Mouse (Mus musculus): ENCODE data around the gene Ap2s1. TPM values are rescaled to one million over a fixed set of nuclear protein-coding genes. Genes with fewer than 3 reads are reported as not detected.

Ap2s1 gene
- polyA plus RNA-seq, 1 experiment from 2014 or later, result 284 TPM

DNA sequence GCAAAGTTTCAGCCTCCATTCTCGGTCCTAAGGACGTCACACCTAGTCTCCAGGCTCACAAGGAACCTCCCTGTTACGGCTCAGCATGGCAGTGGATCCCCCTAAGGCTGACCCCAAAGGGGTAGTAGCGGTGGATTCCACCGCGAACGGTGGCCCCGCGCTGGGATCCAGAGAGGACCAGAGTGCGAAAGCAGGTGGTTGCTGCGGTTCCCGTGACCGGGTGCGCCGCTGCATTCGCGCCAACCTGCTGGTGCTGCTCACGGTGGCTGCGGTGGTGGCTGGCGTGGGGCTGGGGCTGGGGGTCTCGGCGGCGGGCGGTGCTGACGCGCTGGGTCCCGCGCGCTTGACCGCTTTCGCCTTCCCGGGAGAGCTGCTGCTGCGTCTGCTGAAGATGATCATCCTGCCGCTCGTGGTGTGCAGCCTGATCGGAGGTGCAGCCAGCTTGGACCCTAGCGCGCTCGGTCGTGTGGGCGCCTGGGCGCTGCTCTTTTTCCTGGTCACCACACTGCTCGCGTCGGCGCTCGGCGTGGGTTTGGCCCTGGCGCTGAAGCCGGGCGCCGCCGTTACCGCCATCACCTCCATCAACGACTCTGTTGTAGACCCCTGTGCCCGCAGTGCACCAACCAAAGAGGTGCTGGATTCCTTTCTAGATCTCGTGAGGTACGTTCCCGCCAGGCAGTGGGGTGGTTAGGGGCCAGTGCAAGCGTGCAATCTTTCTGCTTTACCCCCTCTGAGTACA lies 43.8 kb downstream of the Ap2s1 start:
- Histone ChIP-seq H3K4me2 (ENCODE audit: low read depth) (peak overlapping the region; percentile 65), H3K9ac (ENCODE audit: low read length) (peak overlapping the region; percentile 32), H3K9me3 (ENCODE audit: control insufficient read depth, low read length) (no peaks in the 10 kb centered on the region), H3K36me3 (ENCODE audit: control insufficient read depth, insufficient read depth, low read length) (no peaks in the 10 kb centered on the region), H3K27ac (ENCODE audit: low read depth, low read length) (no peak overlapping the region), H3K27me3 (ENCODE audit: control insufficient read depth, insufficient read depth, low read length) (no peaks in the 10 kb centered on the region), H3K4me1 (ENCODE audit: control insufficient read depth, insufficient read depth, low read length) (peaks cover 17% of the 10 kb centered on the region; the same call in 1 of the 2 replicates), H3K4me3 (ENCODE audit: low read depth, low read length) (peak overlapping the region; percentile 47)
- DNase-seq (ENCODE audit: low spot score), result peak; percentile 62
- WGBS, result under 1% methylated on average over 60 of the region's 60 CpGs
- ATAC-seq (ENCODE audit: insufficient read depth, low FRiP score, low TSS enrichment), result peak; percentile 8

DNA sequence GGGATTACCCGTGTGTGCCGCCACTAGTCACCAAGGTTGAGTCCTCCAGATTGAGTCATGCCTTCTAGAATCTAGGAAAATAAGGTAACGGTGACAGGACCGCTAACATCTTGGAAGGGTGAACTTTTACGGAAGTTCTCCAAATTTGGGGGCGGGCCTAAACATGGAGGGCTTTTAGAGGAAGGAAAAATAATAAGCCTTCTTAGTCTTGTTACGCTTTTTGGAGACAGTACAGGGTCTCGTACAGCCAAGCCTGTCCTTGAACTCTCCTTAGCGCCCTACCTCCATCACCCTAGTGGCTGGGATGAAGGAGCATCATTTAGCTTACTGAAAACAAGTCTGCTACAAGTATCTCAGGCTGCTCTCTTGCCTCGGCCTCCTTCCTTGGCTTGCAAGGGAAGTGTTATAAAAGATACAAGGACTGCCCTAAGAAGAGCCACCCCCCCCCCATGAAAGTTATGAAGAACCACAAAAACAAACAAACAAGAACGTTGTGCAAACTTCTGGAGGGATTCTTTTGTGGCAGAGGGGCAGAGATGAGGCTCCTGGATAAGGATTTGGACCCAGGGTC lies 44.4 kb downstream of the Ap2s1 start:
- no peak for ATAC-seq (ENCODE audit: insufficient read depth, low FRiP score, low TSS enrichment)

DNA sequence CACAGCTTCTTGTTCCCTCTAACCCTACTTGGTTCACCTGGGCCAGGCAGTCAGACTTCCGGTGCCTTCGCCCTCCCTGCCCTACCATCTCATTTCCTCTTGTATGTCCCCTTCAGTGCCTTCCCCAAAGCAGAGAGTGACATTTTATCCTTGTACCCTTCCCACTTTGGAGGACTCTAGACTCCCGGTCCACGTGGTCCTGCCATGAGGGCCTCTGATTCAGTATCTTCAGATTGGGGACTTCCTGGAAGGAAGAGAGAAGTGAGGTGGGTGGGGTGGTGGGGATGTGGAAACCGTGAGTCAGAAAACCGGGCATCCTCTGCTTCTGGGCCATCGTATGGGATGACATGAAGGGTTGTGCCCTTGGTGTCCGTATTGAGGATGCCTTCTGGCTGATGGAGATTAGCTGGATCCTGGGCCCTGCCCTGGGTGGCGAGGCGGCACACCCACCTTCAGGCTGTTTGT lies 45.0 kb downstream of the Ap2s1 start:
- Histone ChIP-seq H3K4me2 (ENCODE audit: low read depth) (peak overlapping the region; percentile 65), H3K9me3 (ENCODE audit: control insufficient read depth, low read length) (no peaks in the 10 kb centered on the region), H3K4me3 (ENCODE audit: low read depth, low read length) (peak overlapping the region; percentile 47), H3K4me1 (ENCODE audit: control insufficient read depth, insufficient read depth, low read length) (peaks cover 17% of the 10 kb centered on the region; the same call in 1 of the 2 replicates), H3K36me3 (ENCODE audit: control insufficient read depth, insufficient read depth, low read length) (no peaks in the 10 kb centered on the region), H3K27ac (ENCODE audit: low read depth, low read length) (no peak overlapping the region), H3K27me3 (ENCODE audit: control insufficient read depth, insufficient read depth, low read length) (no peaks in the 10 kb centered on the region), H3K9ac (ENCODE audit: low read length) (0 out of 2 replicates have a peak overlapping the region, but pooled peaks have one; percentile 9)
- WGBS, result 24% methylated on average over 10 of the region's 10 CpGs
- ATAC-seq (ENCODE audit: insufficient read depth, low FRiP score, low TSS enrichment) (no peak), DNase-seq (ENCODE audit: low spot score) (no peak)

More for the DNA sequence above, 44.4 kb downstream of the Ap2s1 start:
- Histone ChIP-seq H3K4me2 (ENCODE audit: low read depth) (peak overlapping the region; percentile 65), H3K27me3 (ENCODE audit: control insufficient read depth, insufficient read depth, low read length) (no peaks in the 10 kb centered on the region), H3K9me3 (ENCODE audit: control insufficient read depth, low read length) (no peaks in the 10 kb centered on the region), H3K36me3 (ENCODE audit: control insufficient read depth, insufficient read depth, low read length) (no peaks in the 10 kb centered on the region), H3K4me1 (ENCODE audit: control insufficient read depth, insufficient read depth, low read length) (peaks cover 17% of the 10 kb centered on the region; the same call in 1 of the 2 replicates), H3K4me3 (ENCODE audit: low read depth, low read length) (peak overlapping the region; percentile 47), H3K9ac (ENCODE audit: low read length) (peak overlapping the region; percentile 32), H3K27ac (ENCODE audit: low read depth, low read length) (no peak overlapping the region)
- WGBS, result 3% methylated on average over 11 of the region's 11 CpGs
- DNase-seq (ENCODE audit: low spot score), result no peak

DNA sequence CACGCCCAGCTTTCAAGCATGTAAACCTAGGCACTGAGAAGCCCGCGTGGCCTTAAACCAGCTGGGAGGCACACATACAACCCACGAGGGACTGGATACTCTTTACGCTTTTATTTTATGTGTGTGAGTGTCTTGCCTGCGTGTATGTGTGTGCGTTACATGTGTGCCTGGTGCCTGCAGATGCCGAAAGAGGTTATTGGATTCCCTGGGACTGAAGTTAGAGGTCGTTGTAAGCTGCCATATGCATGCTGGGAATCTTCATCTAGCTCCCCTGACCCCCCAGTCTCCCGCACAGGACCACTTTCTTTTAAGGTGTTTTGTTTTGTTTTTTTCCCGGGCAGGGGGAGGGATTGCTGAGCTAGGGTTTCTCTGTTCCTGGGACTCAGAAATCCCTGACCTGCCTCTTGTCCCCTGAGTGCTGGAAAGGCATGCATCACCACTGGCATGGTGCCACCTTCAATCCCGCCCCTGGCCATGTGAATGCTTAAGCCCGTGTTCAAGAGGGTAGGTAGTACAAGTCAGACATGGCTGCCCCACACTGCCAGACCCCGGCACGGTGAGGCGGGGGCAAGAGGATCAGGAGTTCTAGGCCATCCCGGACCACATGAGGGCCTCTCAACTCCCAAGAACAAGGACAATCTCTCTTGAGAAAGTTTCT lies 45.7 kb downstream of the Ap2s1 start:
- WGBS, result 44% methylated on average over 17 of the region's 17 CpGs
- H3K9ac ChIP-seq (ENCODE audit: low read length), result 0 out of 2 replicates have a peak overlapping the region, but pooled peaks have one; percentile 11
- DNase-seq (ENCODE audit: low spot score) (no peak), ATAC-seq (ENCODE audit: insufficient read depth, low FRiP score, low TSS enrichment) (no peak)
- no peak overlapping the region for H3K27ac ChIP-seq (ENCODE audit: low read depth, low read length)
- H3K4me1 ChIP-seq (ENCODE audit: control insufficient read depth, insufficient read depth, low read length), result peaks cover 17% of the 10 kb centered on the region; the same call in 1 of the 2 replicates
- peak overlapping the region; percentile 47; the same call in 1 of the 2 replicates for H3K4me3 ChIP-seq (ENCODE audit: low read depth, low read length)
- H3K27me3 ChIP-seq (ENCODE audit: control insufficient read depth, insufficient read depth, low read length), result no peaks in the 10 kb centered on the region
- peak overlapping the region; percentile 65 for H3K4me2 ChIP-seq (ENCODE audit: low read depth)
- no peaks in the 10 kb centered on the region for H3K9me3 ChIP-seq (ENCODE audit: control insufficient read depth, low read length)
- no peaks in the 10 kb centered on the region for H3K36me3 ChIP-seq (ENCODE audit: control insufficient read depth, insufficient read depth, low read length)

DNA sequence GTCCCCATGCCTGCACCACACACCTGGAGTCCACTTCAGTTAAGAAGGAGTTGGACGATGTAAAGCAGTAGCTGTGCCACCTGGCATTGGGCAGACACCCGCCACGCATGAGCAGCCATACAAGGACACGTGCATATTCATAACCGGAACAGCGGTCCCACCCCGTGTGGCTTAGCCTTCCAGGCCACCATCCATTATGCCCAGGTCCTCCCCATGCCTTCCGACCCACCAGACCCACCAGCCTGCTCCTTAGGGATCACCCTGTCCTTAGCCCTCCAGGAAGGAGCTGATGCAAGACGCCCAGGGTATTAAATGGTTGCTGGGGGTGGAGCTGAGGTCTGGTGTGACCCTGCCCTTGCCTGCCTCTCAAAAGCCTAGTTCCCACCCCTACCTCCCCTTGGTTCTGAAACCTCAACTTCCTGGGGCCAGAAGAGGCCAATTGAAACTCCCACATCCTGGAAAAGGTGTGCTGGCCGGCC lies 46.3 kb downstream of the Ap2s1 start:
- Histone ChIP-seq H3K4me2 (ENCODE audit: low read depth) (peak overlapping the region; percentile 65), H3K9ac (ENCODE audit: low read length) (peak overlapping the region; percentile 4; the same call in 1 of the 2 replicates), H3K27me3 (ENCODE audit: control insufficient read depth, insufficient read depth, low read length) (no peaks in the 10 kb centered on the region), H3K4me3 (ENCODE audit: low read depth, low read length) (no peak overlapping the region), H3K4me1 (ENCODE audit: control insufficient read depth, insufficient read depth, low read length) (peaks cover 17% of the 10 kb centered on the region; the same call in 1 of the 2 replicates), H3K9me3 (ENCODE audit: control insufficient read depth, low read length) (no peaks in the 10 kb centered on the region), H3K36me3 (ENCODE audit: control insufficient read depth, insufficient read depth, low read length) (no peaks in the 10 kb centered on the region), H3K27ac (ENCODE audit: low read depth, low read length) (no peak overlapping the region)
- 73% methylated on average over 10 of the region's 10 CpGs for WGBS
- no peak for DNase-seq (ENCODE audit: low spot score)
- no peak for ATAC-seq (ENCODE audit: insufficient read depth, low FRiP score, low TSS enrichment)

DNA sequence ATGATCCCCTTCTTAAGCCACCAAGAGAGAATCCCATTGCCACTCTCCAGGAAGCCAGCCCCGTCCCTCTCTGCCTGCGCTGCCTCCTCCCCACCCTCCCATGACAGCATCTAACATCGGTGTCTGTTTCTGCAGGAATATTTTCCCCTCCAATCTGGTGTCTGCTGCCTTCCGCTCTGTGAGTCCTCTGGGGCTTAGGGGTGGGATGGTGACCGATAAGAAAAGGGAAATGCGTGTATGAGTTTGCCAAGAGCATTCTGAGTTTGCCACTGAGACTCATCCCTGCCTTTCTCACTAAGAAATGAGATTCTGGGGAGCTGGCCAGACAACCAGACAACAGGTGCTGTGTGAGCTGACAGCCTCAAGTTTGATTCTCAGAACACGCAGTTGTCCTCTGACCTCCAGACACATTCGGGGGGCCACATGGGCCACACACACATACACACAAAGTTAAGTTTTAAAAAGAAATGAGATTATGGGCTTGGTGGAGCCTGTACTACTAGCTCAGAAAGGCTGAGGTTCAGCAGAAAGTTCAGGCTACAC lies 47.4 kb downstream of the Ap2s1 start:
- no peaks in the 10 kb centered on the region for H3K27me3 ChIP-seq (ENCODE audit: control insufficient read depth, insufficient read depth, low read length)
- H3K9ac ChIP-seq (ENCODE audit: low read length), result no peak overlapping the region
- no peak overlapping the region for H3K4me3 ChIP-seq (ENCODE audit: low read depth, low read length)
- 81% methylated on average over 8 of the region's 8 CpGs for WGBS
- peaks cover 17% of the 10 kb centered on the region; the same call in 1 of the 2 replicates for H3K4me1 ChIP-seq (ENCODE audit: control insufficient read depth, insufficient read depth, low read length)
- ATAC-seq (ENCODE audit: insufficient read depth, low FRiP score, low TSS enrichment) (no peak), DNase-seq (ENCODE audit: low spot score) (no peak)
- no peak overlapping the region for H3K4me2 ChIP-seq (ENCODE audit: low read depth)
- no peak overlapping the region for H3K27ac ChIP-seq (ENCODE audit: low read depth, low read length)
- H3K36me3 ChIP-seq (ENCODE audit: control insufficient read depth, insufficient read depth, low read length), result no peaks in the 10 kb centered on the region
- H3K9me3 ChIP-seq (ENCODE audit: control insufficient read depth, low read length), result no peaks in the 10 kb centered on the region

DNA sequence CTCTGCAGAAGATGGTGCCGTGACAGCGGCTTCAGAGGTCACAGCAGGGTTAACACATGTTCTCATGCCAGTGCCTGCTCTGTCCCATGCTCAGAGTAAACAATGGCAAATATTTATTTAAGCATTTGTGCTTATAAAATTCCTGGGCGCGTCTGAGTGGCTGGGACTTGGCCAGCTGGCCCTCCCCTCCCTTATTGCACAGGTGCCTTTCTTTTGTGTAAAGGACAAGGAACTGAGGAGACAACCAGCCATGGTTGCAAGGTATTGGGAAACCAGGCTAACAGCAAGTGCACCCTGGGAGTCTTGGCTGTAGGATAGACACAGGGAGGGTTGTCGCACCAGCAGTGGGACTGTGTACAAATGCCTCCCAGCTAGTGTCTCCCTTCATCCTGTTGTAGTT lies 54.1 kb downstream of the Ap2s1 start:
- no peak overlapping the region for H3K4me2 ChIP-seq (ENCODE audit: low read depth)
- DNase-seq (ENCODE audit: low spot score) (no peak), ATAC-seq (ENCODE audit: insufficient read depth, low FRiP score, low TSS enrichment) (no peak)
- H3K36me3 ChIP-seq (ENCODE audit: control insufficient read depth, insufficient read depth, low read length), result peaks cover 5% of the 10 kb centered on the region
- no peaks in the 10 kb centered on the region for H3K27me3 ChIP-seq (ENCODE audit: control insufficient read depth, insufficient read depth, low read length)
- no peak overlapping the region for H3K27ac ChIP-seq (ENCODE audit: low read depth, low read length)
- no peak overlapping the region for H3K9ac ChIP-seq (ENCODE audit: low read length)
- no peak overlapping the region for H3K4me3 ChIP-seq (ENCODE audit: low read depth, low read length)
- H3K4me1 ChIP-seq (ENCODE audit: control insufficient read depth, insufficient read depth, low read length), result no peaks in the 10 kb centered on the region
- no peaks in the 10 kb centered on the region for H3K9me3 ChIP-seq (ENCODE audit: control insufficient read depth, low read length)
- 79% methylated on average over 5 of the region's 5 CpGs for WGBS

DNA sequence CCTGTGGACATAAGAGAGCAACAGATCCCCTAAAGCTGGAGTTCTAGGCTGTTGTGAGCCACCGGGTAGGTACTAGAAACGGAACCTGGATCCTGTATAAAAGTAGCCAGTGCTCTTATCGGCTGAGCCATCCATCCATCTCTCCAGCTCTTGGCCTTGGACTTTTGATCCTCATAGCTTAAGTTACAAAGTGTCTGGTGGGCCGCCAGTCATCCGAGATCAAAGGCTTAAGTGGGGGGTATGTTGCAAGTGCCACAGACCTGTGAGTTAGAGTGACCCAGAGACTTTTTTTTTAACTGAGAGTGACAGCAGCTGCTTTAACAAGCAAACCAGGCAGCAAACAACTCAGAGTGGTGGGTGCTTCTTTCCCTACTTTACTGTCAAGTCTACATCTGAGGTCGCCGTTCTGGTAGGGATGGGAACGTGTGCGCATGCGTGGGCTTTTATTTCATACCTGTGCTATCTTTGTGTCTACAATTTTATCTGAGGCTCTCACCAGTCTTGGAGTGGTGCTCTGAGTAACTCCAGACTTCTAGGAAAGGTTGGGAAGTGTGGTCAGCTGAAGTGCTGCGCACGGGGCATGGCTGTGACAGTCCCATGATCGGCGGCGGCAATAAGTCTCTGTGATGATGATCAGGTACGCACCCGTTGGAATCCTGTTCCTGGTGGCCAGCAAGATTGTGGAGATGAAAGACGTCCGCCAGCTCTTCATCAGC lies 55.0 kb downstream of the Ap2s1 start:
- Histone ChIP-seq H3K27me3 (ENCODE audit: control insufficient read depth, insufficient read depth, low read length) (no peaks in the 10 kb centered on the region), H3K4me3 (ENCODE audit: low read depth, low read length) (no peak overlapping the region), H3K4me1 (ENCODE audit: control insufficient read depth, insufficient read depth, low read length) (no peaks in the 10 kb centered on the region), H3K9ac (ENCODE audit: low read length) (no peak overlapping the region), H3K4me2 (ENCODE audit: low read depth) (no peak overlapping the region), H3K9me3 (ENCODE audit: control insufficient read depth, low read length) (no peaks in the 10 kb centered on the region), H3K36me3 (ENCODE audit: control insufficient read depth, insufficient read depth, low read length) (peaks cover 5% of the 10 kb centered on the region), H3K27ac (ENCODE audit: low read depth, low read length) (no peak overlapping the region)
- DNase-seq (ENCODE audit: low spot score) (no peak), ATAC-seq (ENCODE audit: insufficient read depth, low FRiP score, low TSS enrichment) (no peak)
- 89% methylated on average over 19 of the region's 19 CpGs for whole genome bisulfite sequencing

All from neural tube, embryonic 11.5 days (tissue).